Mouse (Mus musculus) brain, embryonic 14.5 days (tissue): ENCODE measurements at regions not wholly inside any gene's neighbourhood (a gene's known extent, or its start where the extent isn't known, plus 50 kb on each side); places are given as distances from the start of the nearest gene placed in this dataset.

Source experiments
- CTCF ChIP-seq: fragments of 200-500 bp; IDR thresholded peaks from 2 replicates; pipeline ENCODE4 v1.5.1; 2012; ENCODE audit warnings: inconsistent platforms, mild to moderate bottlenecking, moderate library complexity, borderline replicate concordance; ENCODE audit not compliant: insufficient read depth, insufficient read length; ENCODE audit errors: extremely low read depth
- POLR2A ChIP-seq: fragments of 200-500 bp; IDR thresholded peaks from 2 replicates; pipeline ENCODE4 v1.6.1; 2012; ENCODE audit warnings: mild to moderate bottlenecking, inconsistent platforms, borderline replicate concordance; ENCODE audit not compliant: poor library complexity, insufficient read depth, insufficient read length, severe bottlenecking; ENCODE audit errors: extremely low read depth

GRCm38 (mm10) chr3:18713986-18714385, 765.8 kb downstream of the Cypt12 start:
- TF ChIP-seq CTCF (no peak), POLR2A (no peak)
